Mouse (Mus musculus) intestine, embryonic 15.5 days (tissue): ENCODE results near the gene Gpr82. TPM values are rescaled to one million over a fixed set of nuclear protein-coding genes. Genes with fewer than 3 reads are reported as not detected.

Experiments used
- ATAC-seq: fragments of 200-750 bp; cut with Nextera tagmentation; 2 replicates; pipeline ENCODE4 v1.8.0; 2017; ENCODE audit warnings: moderate TSS enrichment, moderate library complexity
- H3K27ac ChIP-seq: fragments of 300-500 bp; sonication (generic); 2 replicates; pipeline ENCODE4 v1.5.1; 2015; ENCODE audit warnings: mild to moderate bottlenecking, inconsistent platforms
- H3K27me3 ChIP-seq: fragments of 300-500 bp; sonication (generic); replicated peaks from 2 replicates; pipeline ENCODE4 v1.6.1; 2015; ENCODE audit warnings: inconsistent platforms
- H3K36me3 ChIP-seq: fragments of 300-500 bp; sonication (generic); 2 replicates; pipeline ENCODE4 v1.6.1; 2015; ENCODE audit warnings: inconsistent platforms
- H3K4me1 ChIP-seq: fragments of 300-500 bp; sonication (generic); replicated peaks from 2 replicates; pipeline ENCODE4 v1.6.1; 2015; ENCODE audit warnings: inconsistent platforms
- H3K4me2 ChIP-seq: fragments of 300-500 bp; sonication (generic); replicated peaks from 2 replicates; pipeline ENCODE4 v1.6.1; 2015; ENCODE audit warnings: mild to moderate bottlenecking, inconsistent platforms
- H3K4me3 ChIP-seq: fragments of 300-500 bp; sonication (generic); replicated peaks from 2 replicates; pipeline ENCODE4 v1.5.1; 2015; ENCODE audit warnings: inconsistent platforms
- H3K9ac ChIP-seq: fragments of 300-500 bp; sonication (generic); 2 replicates; pipeline ENCODE4 v1.6.1; 2015; ENCODE audit warnings: inconsistent platforms
- H3K9me3 ChIP-seq: fragments of 300-500 bp; sonication (generic); 2 replicates; pipeline ENCODE4 v1.6.1; 2016; ENCODE audit warnings: inconsistent platforms
- WGBS: fragments of 180-500 bp; shearing (Covaris S2); methylation state at CpG from one replicate; pipeline ENCODE4 v1.1.7; 2015; 5-methylcytosine and 5-hydroxymethylcytosine counted together
- polyA plus RNA-seq: library from polyadenylated mRNA; unstranded; fragments of >200 nt; fragmentation: Nextera tagmentation; extraction: Ambion mirVana; gene quantifications from 2 replicates; pipeline ENCODE4 v1.2.1, GENCODE M21; 2015

Gpr82 gene
- polyA plus RNA-seq, 1 experiment from 2014 or later: 0.18 TPM

- Histone ChIP-seq H3K4me2 (no peak overlapping the region), H3K9ac (no peak overlapping the region), H3K9me3 (no peaks in the 10 kb centered on the region), H3K27me3 (no peaks in the 10 kb centered on the region), H3K4me1 (no peaks in the 10 kb centered on the region), H3K4me3 (no peak overlapping the region), H3K36me3 (no peaks in the 10 kb centered on the region), H3K27ac (no peak overlapping the region)
- WGBS: 86% methylated on average over 6 of the region's 6 CpGs
- no peak for ATAC-seq
Measured at GRCm38 (mm10) chrX:13655906-13656305, 5.3 kb upstream of the Gpr82 start.

GRCm38 (mm10) chrX:13656721-13657120 is 4.4 kb upstream of the Gpr82 start:
- Histone ChIP-seq H3K4me2 (no peak overlapping the region), H3K4me1 (no peaks in the 10 kb centered on the region), H3K9ac (no peak overlapping the region), H3K36me3 (no peaks in the 10 kb centered on the region), H3K27me3 (no peaks in the 10 kb centered on the region), H3K9me3 (no peaks in the 10 kb centered on the region), H3K4me3 (no peak overlapping the region), H3K27ac (no peak overlapping the region)
- 4% methylated on average over 1 of the region's 1 CpGs for WGBS
- no peak for ATAC-seq

- Histone ChIP-seq H3K36me3 (no peaks in the 10 kb centered on the region), H3K4me1 (no peaks in the 10 kb centered on the region), H3K27ac (no peak overlapping the region), H3K9me3 (no peaks in the 10 kb centered on the region), H3K4me3 (no peak overlapping the region), H3K27me3 (no peaks in the 10 kb centered on the region), H3K9ac (no peak overlapping the region), H3K4me2 (no peak overlapping the region)
- WGBS: 76% methylated on average over 3 of the region's 3 CpGs
- no peak for ATAC-seq
Measured at GRCm38 (mm10) chrX:13658616-13659140, 2.5 kb upstream of the Gpr82 start.

GRCm38 (mm10) chrX:13659201-13659890 is 1.8 kb upstream of the Gpr82 start:
- H3K27me3 ChIP-seq: no peaks in the 10 kb centered on the region
- H3K9ac ChIP-seq: no peak overlapping the region
- H3K9me3 ChIP-seq: no peaks in the 10 kb centered on the region
- H3K4me1 ChIP-seq: no peaks in the 10 kb centered on the region
- H3K4me2 ChIP-seq: no peak overlapping the region
- no peak overlapping the region for H3K27ac ChIP-seq
- 75% methylated on average over 4 of the region's 4 CpGs for WGBS
- no peak for ATAC-seq
- no peak overlapping the region for H3K4me3 ChIP-seq
- no peaks in the 10 kb centered on the region for H3K36me3 ChIP-seq

GRCm38 (mm10) chrX:13668867-13669266 is 7.7 kb downstream of the Gpr82 start:
- H3K36me3 ChIP-seq: no peaks in the 10 kb centered on the region
- no peaks in the 10 kb centered on the region for H3K9me3 ChIP-seq
- H3K4me1 ChIP-seq: no peaks in the 10 kb centered on the region
- no peak overlapping the region for H3K27ac ChIP-seq
- WGBS: 78% methylated on average over 5 of the region's 5 CpGs
- no peak overlapping the region for H3K9ac ChIP-seq
- H3K27me3 ChIP-seq: no peaks in the 10 kb centered on the region
- ATAC-seq: no peak
- H3K4me3 ChIP-seq: no peak overlapping the region
- no peak overlapping the region for H3K4me2 ChIP-seq

GRCm38 (mm10) chrX:13670342-13670741 is 9.2 kb downstream of the Gpr82 start:
- 74% methylated on average over 3 of the region's 3 CpGs for WGBS

GRCm38 (mm10) chrX:13673001-13673400 is 11.8 kb downstream of the Gpr82 start:
- H3K9ac ChIP-seq: no peak overlapping the region
- no peaks in the 10 kb centered on the region for H3K4me1 ChIP-seq
- no peaks in the 10 kb centered on the region for H3K36me3 ChIP-seq
- no peak for ATAC-seq
- no peak overlapping the region for H3K4me3 ChIP-seq
- H3K9me3 ChIP-seq: no peaks in the 10 kb centered on the region
- WGBS: 88% methylated on average over 3 of the region's 3 CpGs
- no peaks in the 10 kb centered on the region for H3K27me3 ChIP-seq
- H3K4me2 ChIP-seq: no peak overlapping the region
- no peak overlapping the region for H3K27ac ChIP-seq

More at GRCm38 (mm10) chrX:13670342-13670741, 9.2 kb downstream of the Gpr82 start:
- Histone ChIP-seq H3K9ac (no peak overlapping the region), H3K4me2 (no peak overlapping the region), H3K4me1 (no peaks in the 10 kb centered on the region), H3K27me3 (no peaks in the 10 kb centered on the region), H3K36me3 (no peaks in the 10 kb centered on the region), H3K27ac (no peak overlapping the region), H3K4me3 (no peak overlapping the region), H3K9me3 (no peaks in the 10 kb centered on the region)
- no peak for ATAC-seq

GRCm38 (mm10) chrX:13681748-13682147 is 20.6 kb downstream of the Gpr82 start:
- H3K4me3 ChIP-seq: no peak overlapping the region
- no peak overlapping the region for H3K27ac ChIP-seq
- 88% methylated on average over 3 of the region's 3 CpGs for WGBS
- no peaks in the 10 kb centered on the region for H3K9me3 ChIP-seq
- H3K27me3 ChIP-seq: no peaks in the 10 kb centered on the region
- H3K9ac ChIP-seq: no peak overlapping the region
- no peak for ATAC-seq
- no peak overlapping the region for H3K4me2 ChIP-seq
- H3K36me3 ChIP-seq: no peaks in the 10 kb centered on the region
- H3K4me1 ChIP-seq: no peaks in the 10 kb centered on the region

GRCm38 (mm10) chrX:13686589-13686988 is 25.4 kb downstream of the Gpr82 start:
- no peak for ATAC-seq
- Histone ChIP-seq H3K4me2 (no peak overlapping the region), H3K9me3 (no peaks in the 10 kb centered on the region), H3K4me3 (no peak overlapping the region), H3K27ac (no peak overlapping the region), H3K4me1 (no peaks in the 10 kb centered on the region), H3K27me3 (no peaks in the 10 kb centered on the region), H3K36me3 (no peaks in the 10 kb centered on the region), H3K9ac (no peak overlapping the region)
- 70% methylated on average over 1 of the region's 1 CpGs for WGBS

- Histone ChIP-seq H3K9ac (no peak overlapping the region), H3K4me1 (no peaks in the 10 kb centered on the region), H3K36me3 (no peaks in the 10 kb centered on the region), H3K9me3 (no peaks in the 10 kb centered on the region), H3K4me3 (no peak overlapping the region), H3K27ac (no peak overlapping the region), H3K4me2 (no peak overlapping the region), H3K27me3 (no peaks in the 10 kb centered on the region)
- no peak for ATAC-seq
- WGBS: 76% methylated on average over 2 of the region's 2 CpGs
Measured at GRCm38 (mm10) chrX:13688356-13688755, 27.2 kb downstream of the Gpr82 start.

- WGBS: 87% methylated on average over 4 of the region's 4 CpGs
Measured at GRCm38 (mm10) chrX:13691865-13692264, 30.7 kb downstream of the Gpr82 start.

GRCm38 (mm10) chrX:13700681-13701080 is 39.5 kb downstream of the Gpr82 start:
- Histone ChIP-seq H3K27me3 (no peaks in the 10 kb centered on the region), H3K9ac (no peak overlapping the region), H3K4me2 (no peak overlapping the region), H3K9me3 (no peaks in the 10 kb centered on the region), H3K27ac (no peak overlapping the region), H3K4me1 (no peaks in the 10 kb centered on the region), H3K36me3 (no peaks in the 10 kb centered on the region), H3K4me3 (no peak overlapping the region)
- 74% methylated on average over 3 of the region's 3 CpGs for WGBS
- no peak for ATAC-seq

More at GRCm38 (mm10) chrX:13691865-13692264, 30.7 kb downstream of the Gpr82 start:
- Histone ChIP-seq H3K4me3 (no peak overlapping the region), H3K9me3 (no peaks in the 10 kb centered on the region), H3K4me1 (no peaks in the 10 kb centered on the region), H3K9ac (no peak overlapping the region), H3K27me3 (no peaks in the 10 kb centered on the region), H3K27ac (no peak overlapping the region), H3K36me3 (no peaks in the 10 kb centered on the region), H3K4me2 (no peak overlapping the region)
- no peak for ATAC-seq

GRCm38 (mm10) chrX:13705051-13705450 is 43.9 kb downstream of the Gpr82 start:
- no peak overlapping the region for H3K4me2 ChIP-seq
- no peaks in the 10 kb centered on the region for H3K4me1 ChIP-seq
- H3K27me3 ChIP-seq: no peaks in the 10 kb centered on the region
- WGBS: 35% methylated on average over 2 of the region's 2 CpGs
- H3K9me3 ChIP-seq: no peaks in the 10 kb centered on the region
- H3K9ac ChIP-seq: no peak overlapping the region
- no peaks in the 10 kb centered on the region for H3K36me3 ChIP-seq
- no peak overlapping the region for H3K27ac ChIP-seq
- H3K4me3 ChIP-seq: no peak overlapping the region
- no peak for ATAC-seq
